Mouse (Mus musculus): ENCODE data around the gene Rpusd4.

Rpusd4 gene

DNA sequence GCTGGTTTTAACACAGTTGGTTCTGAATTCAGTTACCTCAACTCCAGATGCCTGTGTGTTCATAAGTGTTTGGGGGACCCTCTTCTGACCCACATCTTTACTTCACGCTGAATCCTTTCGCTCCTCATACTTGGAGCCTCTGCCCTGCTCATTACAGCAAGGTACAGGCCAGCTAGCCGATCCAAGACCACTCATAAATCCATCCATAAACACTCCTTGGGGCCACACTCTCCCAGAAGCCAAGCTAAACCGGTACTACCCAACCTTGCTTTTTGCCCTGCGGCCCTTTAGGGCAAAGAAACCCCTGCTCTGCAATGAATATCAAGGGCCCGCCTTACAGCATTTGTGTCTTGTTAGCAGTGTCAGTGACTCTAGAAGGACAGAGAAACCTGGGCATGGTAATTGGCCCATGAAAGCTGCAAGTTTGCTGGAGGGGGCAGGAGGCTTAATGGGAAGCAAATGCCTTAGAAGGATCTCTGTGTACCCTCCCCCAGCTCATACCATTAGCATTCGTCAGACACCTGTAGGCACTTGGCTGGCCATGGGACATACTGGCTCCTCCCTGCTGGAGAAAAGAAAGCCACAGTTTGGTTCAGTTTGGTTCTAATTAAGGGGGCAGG lies 59.1 kb downstream of the Rpusd4 start:
- in situ Hi-C loops (cut with MboI; ENCODE audit: unreplicated experiment in 2 of 2) = no loop called here

Data from v-Abl transformed pro-B cells (cell line).